In genomic region chr11:121259160-121260100, GRCm38 (mm10) we compare ENCODE assay signal across 8 mouse cellular contexts. TPM values are rescaled to one million over a fixed set of nuclear protein-coding genes. Genes with fewer than 3 reads are reported as not detected.
A peak's percentile ranks its signal among the peaks of the same experiment; 100 is the strongest.
DNase-seq lines count a peak whose midpoint lies in the region; ATAC-seq and TF ChIP-seq lines count a peak whose summit lies in the region.

Gene Foxk2, plus strand, starts transcription at chr11:121259990.

- H3K4me2 ChIP-seq in heart, embryonic 12.5 days: peak within 1 kb of the TSS; percentile 95
- peak within 1 kb of the TSS; percentile 95 for H3K4me2 ChIP-seq in liver, embryonic 12.5 days
- peak within 1 kb of the TSS; percentile 84 for H3K4me2 ChIP-seq in stomach, embryonic 15.5 days

- H3K27ac ChIP-seq in heart, embryonic 12.5 days (ENCODE audit: poor library complexity, severe bottlenecking): peak within 1 kb of the TSS; percentile 81
- H3K27ac ChIP-seq in liver, embryonic 12.5 days: peak within 1 kb of the TSS; percentile 91
- peak within 1 kb of the TSS; percentile 88 for H3K27ac ChIP-seq in stomach, embryonic 15.5 days

- peak within 1 kb of the TSS; percentile 81 for H3ac ChIP-seq in C2C12 (ENCODE audit: control insufficient read depth, insufficient read length, low read depth)

- H3K4me1 ChIP-seq in erythroblast, embryonic 14.5 days (ENCODE audit: control insufficient read depth): peaks cover 46% of the 10 kb centered on the region
- H3K4me1 ChIP-seq in heart, embryonic 12.5 days (replicated peaks): peaks cover 15% of the 10 kb centered on the region; the same call in 1 of the 2 replicates
- H3K4me1 ChIP-seq in liver, embryonic 12.5 days: peaks cover 43% of the 10 kb centered on the region
- peaks cover 3% of the 10 kb centered on the region; the same call in 1 of the 2 replicates for H3K4me1 ChIP-seq in stomach, embryonic 15.5 days

- TF ChIP-seq POLR2A in brain, embryonic 14.5 days (IDR thresholded peaks at IDR 0.05; ENCODE audit: borderline replicate concordance, extremely low read depth, insufficient read depth, insufficient read length, poor library complexity, severe bottlenecking): peak; percentile 69; the same call in 1 of the 2 replicates

- no peak for TF ChIP-seq CTCF in C2C12 (IDR thresholded peaks at IDR 0.05; ENCODE audit: control insufficient read depth, insufficient read depth, insufficient read length)
- TF ChIP-seq CTCF in brain, embryonic 14.5 days (IDR thresholded peaks at IDR 0.05; ENCODE audit: borderline replicate concordance, extremely low read depth, insufficient read depth, insufficient read length): no peak

- peak within 1 kb of the TSS; percentile 97 for H3K4me3 ChIP-seq in C2C12 (ENCODE audit: insufficient read depth, poor library complexity, severe bottlenecking)
- H3K4me3 ChIP-seq in erythroblast, embryonic 14.5 days (replicated peaks): peak within 1 kb of the TSS; percentile 90
- peak within 1 kb of the TSS; percentile 90 for H3K4me3 ChIP-seq in heart, embryonic 12.5 days
- H3K4me3 ChIP-seq in liver, embryonic 12.5 days: peak within 1 kb of the TSS; percentile 100
- peak within 1 kb of the TSS; percentile 97 for H3K4me3 ChIP-seq in stomach, embryonic 15.5 days (replicated peaks)

- H3K79me3 ChIP-seq in C2C12 (ENCODE audit: low read depth): peaks cover 41% of the 10 kb centered on the region

- H3K79me2 ChIP-seq in C2C12 (ENCODE audit: control insufficient read depth, insufficient read depth): peaks cover 47% of the 10 kb centered on the region

- H3K9me3 ChIP-seq in erythroblast, embryonic 14.5 days (ENCODE audit: control insufficient read depth, low read length): no peaks in the 10 kb centered on the region
- no peaks in the 10 kb centered on the region for H3K9me3 ChIP-seq in heart, embryonic 12.5 days (replicated peaks)
- no peaks in the 10 kb centered on the region for H3K9me3 ChIP-seq in liver, embryonic 12.5 days (replicated peaks)
- H3K9me3 ChIP-seq in stomach, embryonic 15.5 days: no peaks in the 10 kb centered on the region

- peak; percentile 99 for ATAC-seq in heart, embryonic 12.5 days (ENCODE audit: insufficient number of reproducible peaks, low FRiP score)
- ATAC-seq in liver, embryonic 12.5 days: peak; percentile 98
- peak; percentile 99 for ATAC-seq in stomach, embryonic 15.5 days (ENCODE audit: insufficient read depth, low FRiP score, low read depth)

- peak within 1 kb of the TSS; percentile 98 for H3K9ac ChIP-seq in heart, embryonic 12.5 days
- peak within 1 kb of the TSS; percentile 99 for H3K9ac ChIP-seq in liver, embryonic 12.5 days
- H3K9ac ChIP-seq in stomach, embryonic 15.5 days: peak within 1 kb of the TSS; percentile 97

- H3K27me3 ChIP-seq in C2C12 (ENCODE audit: control insufficient read depth, insufficient read depth, insufficient read length): no peaks in the 10 kb centered on the region
- H3K27me3 ChIP-seq in erythroblast, embryonic 14.5 days (ENCODE audit: control insufficient read depth): no peaks in the 10 kb centered on the region
- H3K27me3 ChIP-seq in heart, embryonic 12.5 days (replicated peaks): no peaks in the 10 kb centered on the region
- H3K27me3 ChIP-seq in liver, embryonic 12.5 days (replicated peaks): no peaks in the 10 kb centered on the region
- H3K27me3 ChIP-seq in stomach, embryonic 15.5 days (replicated peaks): no peaks in the 10 kb centered on the region

- 2% methylated on average over 86 of the region's 91 CpGs for WGBS in heart, embryonic 12.5 days
- under 1% methylated on average over 91 of the region's 91 CpGs for WGBS in liver, embryonic 12.5 days (ENCODE audit: insufficient replicate concordance)
- WGBS in stomach, embryonic 15.5 days: under 1% methylated on average over 81 of the region's 91 CpGs

- peaks cover 30% of the 10 kb centered on the region for H3K36me3 ChIP-seq in C2C12 (ENCODE audit: control insufficient read depth, insufficient read depth)
- peaks cover 70% of the 10 kb centered on the region for H3K36me3 ChIP-seq in erythroblast, embryonic 14.5 days (ENCODE audit: control insufficient read depth)
- peaks cover 49% of the 10 kb centered on the region for H3K36me3 ChIP-seq in heart, embryonic 12.5 days
- H3K36me3 ChIP-seq in liver, embryonic 12.5 days: peaks cover 63% of the 10 kb centered on the region
- peaks cover 20% of the 10 kb centered on the region for H3K36me3 ChIP-seq in stomach, embryonic 15.5 days

- DNase-seq in brain, embryonic 14.5 days (ENCODE audit: low read depth): peak; percentile 98
- DNase-seq in kidney, postnatal 10 days: peak; percentile 97
- DNase-seq in natural killer cell, adult 2 months (ENCODE audit: low spot score in 2 of 2): peak; percentile 76 to 84

TF ChIP-seq in C2C12, 6 proteins besides CTCF, POLR2A, EP300 and RAD21:
- TF ChIP-seq FOSL1 (IDR thresholded peaks at IDR 0.05; ENCODE audit: insufficient read depth, low read length, poor library complexity, severe bottlenecking): no peak
- TF ChIP-seq MYOD1 (IDR thresholded peaks at IDR 0.05; ENCODE audit: control insufficient read depth, insufficient read length, low read depth): no peak
- no peak for TF ChIP-seq CEBPB (IDR thresholded peaks at IDR 0.05; ENCODE audit: low read depth)
- TF ChIP-seq MAX (IDR thresholded peaks at IDR 0.05): peak; percentile 53
- TF ChIP-seq USF1 (IDR thresholded peaks at IDR 0.05; ENCODE audit: low read depth): peak; percentile 72

RNA-seq across cellular contexts. Expression of gene Foxk2, which starts in this region (rescaled TPM):
- polyA plus RNA-seq in C2C12 (2012; fragmentation: generic; extraction: Trizol): 43.1 TPM
- 67.6 and 85.4 TPM in 2 replicates for polyA plus RNA-seq in brain, embryonic 14.5 days (2012; rRNA removed)
- 1.4 and 2.0 TPM in 2 replicates for polyA plus RNA-seq in erythroblast, embryonic 14.5 days (2012)
- 6.0 and 7.1 TPM in 2 replicates for polyA plus RNA-seq in heart, embryonic 12.5 days (2016; fragmentation: Nextera tagmentation; extraction: Ambion mirVana)
- polyA plus RNA-seq in liver, embryonic 12.5 days (2016; fragmentation: Nextera tagmentation; extraction: Ambion mirVana): 6.2 and 6.5 TPM in 2 replicates
- polyA plus RNA-seq in stomach, embryonic 15.5 days (2015; fragmentation: Nextera tagmentation; extraction: Ambion mirVana): 8.6 and 9.8 TPM in 2 replicates

Comparison
In these comparisons a context has a peak if more than half of its experiments do, and no peak if none do; other contexts are left out.
1. Peak in every context shown above with its lines: DNase-seq, ATAC-seq, H3K4me3 ChIP-seq and H3K27ac ChIP-seq.